Mouse (Mus musculus): Measurements from ENCODE around the gene Prrt2.

The Prrt2 gene

DNA sequence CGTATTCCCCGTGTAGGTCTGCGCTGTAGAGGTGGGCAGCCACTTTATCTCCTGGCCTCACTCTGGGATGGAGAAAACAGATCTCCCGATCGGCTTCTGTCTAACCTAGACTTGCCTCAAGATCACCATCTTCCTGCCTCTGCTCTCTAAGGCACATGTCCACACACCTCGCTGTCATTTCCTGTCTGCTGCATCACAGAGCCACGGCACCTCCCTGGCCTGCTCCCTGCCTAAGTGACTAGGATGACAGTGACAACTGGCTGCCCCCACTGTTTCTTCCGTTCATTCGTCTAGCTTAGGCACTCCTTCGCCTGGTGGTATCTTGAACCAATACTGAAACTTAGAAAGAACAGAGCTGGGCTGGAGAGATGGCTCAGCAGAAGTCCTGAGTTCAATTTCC is 21.4 kb downstream of the Prrt2 start:
- in situ Hi-C loops (cut with MseI, MboI), result no loop called here

GRCm38 (mm10) chr7:126996449-126996848 is 24.6 kb downstream of the Prrt2 start:
- in situ Hi-C loops (cut with MseI, MboI), result no loop called here

- in situ Hi-C loops (cut with MseI, MboI), result no loop called here
Measured at GRCm38 (mm10) chr7:126988816-126989215, 32.2 kb downstream of the Prrt2 start.

- in situ Hi-C loops (cut with MseI, MboI), result no loop called here
Measured at GRCm38 (mm10) chr7:126986319-126986718, 34.7 kb downstream of the Prrt2 start.

- in situ Hi-C loops (cut with MseI, MboI), result no loop called here
Measured at GRCm38 (mm10) chr7:126984667-126985444, 36.2 kb downstream of the Prrt2 start.

DNA sequence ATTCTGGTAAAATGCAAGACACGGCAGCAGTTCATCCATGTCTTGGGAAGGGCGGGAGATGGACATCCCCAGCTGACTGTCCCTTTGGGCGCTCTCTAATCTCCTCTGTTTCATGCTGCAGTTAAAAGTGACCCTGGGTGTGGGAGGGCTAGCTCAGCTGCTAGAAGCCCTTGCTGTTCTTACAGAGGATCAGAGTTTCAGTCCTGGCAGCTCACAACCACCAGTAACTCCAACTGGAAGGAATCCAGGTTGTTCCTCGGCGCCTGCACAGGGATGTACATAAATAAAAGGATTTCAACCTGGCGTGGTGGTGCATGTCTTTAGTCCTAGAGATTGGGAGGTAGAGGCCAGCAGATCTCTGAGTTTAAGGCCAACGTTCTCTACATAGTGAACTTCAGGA is 37.9 kb downstream of the Prrt2 start:
- in situ Hi-C loops (cut with MseI, MboI), result no loop called here

DNA sequence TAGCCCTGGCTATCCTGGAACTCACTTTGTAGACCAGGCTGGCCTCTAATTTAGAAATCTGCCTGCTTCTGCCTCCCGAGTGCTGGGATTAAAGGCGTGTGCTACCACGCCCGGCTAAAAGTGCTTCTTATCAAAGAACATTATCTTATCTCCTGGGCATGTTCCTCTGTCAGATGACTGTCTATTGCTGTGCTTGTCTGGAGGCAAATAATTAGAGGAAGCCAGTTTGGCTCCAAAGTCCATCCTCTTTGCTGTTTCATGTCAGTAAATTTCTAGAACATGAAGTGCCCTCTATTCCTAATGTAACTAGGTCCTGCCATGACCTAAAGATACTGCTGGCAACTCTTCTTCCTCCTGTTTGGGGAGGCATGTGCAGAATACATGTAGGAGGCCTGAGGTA is 39.0 kb downstream of the Prrt2 start:
- in situ Hi-C loops (cut with MseI, MboI), result no loop called here

DNA sequence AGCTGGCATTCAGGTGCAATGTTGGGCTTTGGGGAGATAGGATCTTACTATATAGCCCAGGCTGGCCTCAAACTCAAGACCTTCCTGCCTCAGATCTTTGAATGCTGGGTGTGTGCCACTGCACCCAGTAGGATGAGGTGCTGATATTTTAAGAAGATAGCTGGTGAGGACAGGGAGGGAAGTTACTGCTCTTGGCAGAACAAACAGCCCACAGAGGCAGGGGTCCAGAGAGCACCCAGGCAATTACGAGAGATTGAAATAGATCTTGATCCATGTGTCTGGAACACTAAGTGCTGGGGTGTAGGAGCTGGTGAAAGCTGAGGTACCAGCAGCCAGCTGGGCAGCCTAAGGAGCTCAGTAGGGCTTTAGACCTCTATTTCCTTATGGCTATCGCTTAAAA is 39.4 kb downstream of the Prrt2 start:
- in situ Hi-C loops (cut with MseI, MboI), result no loop called here

GRCm38 (mm10) chr7:126978841-126979240 is 42.2 kb downstream of the Prrt2 start:
- in situ Hi-C loops (cut with MseI, MboI), result no loop called here

GRCm38 (mm10) chr7:126976878-126977459 is 44.0 kb downstream of the Prrt2 start:
- in situ Hi-C loops (cut with MseI, MboI), result no loop called here

DNA sequence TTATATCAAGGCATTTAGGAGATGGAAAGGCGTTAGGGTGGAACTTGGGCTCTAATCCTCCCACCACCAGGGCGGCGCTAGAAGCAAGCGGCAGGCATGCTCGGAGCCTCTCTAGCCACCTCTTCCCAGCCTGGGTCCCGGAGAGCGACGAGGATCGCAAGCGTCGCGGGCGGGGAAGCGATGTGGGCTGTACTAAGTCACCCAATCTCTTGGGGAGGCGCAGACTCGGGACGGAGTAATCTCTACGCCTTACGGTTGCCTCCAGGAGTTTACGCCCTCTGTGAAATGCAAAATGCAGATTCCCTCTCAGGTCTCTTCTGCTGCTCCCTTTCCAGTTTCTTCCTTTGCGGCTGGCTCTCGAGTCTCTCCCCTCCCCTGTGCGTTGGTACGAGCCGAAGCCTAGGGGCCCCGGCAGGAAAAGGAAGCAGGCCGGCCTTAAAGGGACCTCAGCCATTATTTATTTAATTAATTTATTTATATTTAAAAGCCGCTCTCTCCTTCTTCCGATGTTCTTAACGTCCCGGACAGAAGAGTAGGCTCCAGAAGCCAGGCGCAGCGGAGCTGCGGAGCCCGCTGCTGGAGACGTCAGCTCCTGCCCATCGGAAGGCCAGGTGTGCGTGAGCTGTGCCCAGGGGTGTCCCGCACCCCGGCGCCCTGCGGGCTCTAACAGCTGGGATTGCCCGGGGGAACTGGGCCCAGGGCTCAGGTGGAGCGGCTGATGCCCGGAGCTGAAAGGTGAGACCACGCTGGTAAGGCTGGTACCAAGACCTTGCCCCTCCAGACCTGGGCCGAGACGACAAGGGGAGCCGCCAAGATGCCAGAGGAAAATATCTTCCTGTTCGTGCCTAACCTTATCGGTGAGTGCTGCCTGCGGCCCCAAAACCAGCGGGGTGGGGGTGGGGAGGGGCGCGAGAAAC is 44.8 kb downstream of the Prrt2 start, which contains the start of gene Cdiptos:
Gene Cdiptos (minus strand): TSS at position 149 of the 917 bp plus-strand sequence.
- in situ Hi-C loops (cut with MseI, MboI), result no loop called here

GRCm38 (mm10) chr7:126975893-126975949 is 45.3 kb downstream of the Prrt2 start, which contains the start of gene Cdipt:
Gene Cdipt (plus strand): TSS chr7:126975914.
- in situ Hi-C loops (cut with MseI, MboI), result no loop called here

DNA sequence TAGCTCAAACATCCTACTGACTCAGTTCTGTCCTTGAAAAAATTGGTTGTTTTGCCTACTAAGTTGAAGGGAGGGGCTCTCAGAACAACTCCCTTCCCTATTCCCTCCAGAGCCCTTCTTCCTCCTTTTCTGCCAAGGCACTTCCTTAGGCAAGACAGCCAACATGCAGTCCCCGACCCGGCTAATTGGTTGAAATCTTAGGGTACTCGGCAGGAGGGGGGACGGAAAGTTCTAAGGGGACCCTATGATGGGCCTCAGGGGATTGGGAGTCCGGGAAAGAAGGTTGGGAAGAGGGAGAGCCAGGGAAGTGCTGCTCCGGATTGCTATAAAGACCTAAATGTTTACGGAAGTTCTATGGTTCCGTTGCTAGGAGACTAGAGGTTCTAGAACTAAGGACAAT is 45.5 kb downstream of the Prrt2 start:
- in situ Hi-C loops (cut with MseI, MboI), result no loop called here

All from mouse trophoblast stem cell (cell line).